Mouse (Mus musculus) hindbrain, embryonic 14.5 days (tissue): ENCODE data around the gene Trnp1. TPM values are rescaled to one million over a fixed set of nuclear protein-coding genes. Genes with fewer than 3 reads are reported as not detected.
"Not testable (repeated sequence)": the region's sequence is repeated elsewhere in the genome, so short reads cannot be mapped to it uniquely, and the experiment has no call there.

ENCODE experiments used
- ATAC-seq: fragments of 200-750 bp; cut with Nextera tagmentation; 2 replicates; pipeline ENCODE4 v1.8.0; 2017; ENCODE audit warnings: moderate number of reproducible peaks, mild to moderate bottlenecking, moderate TSS enrichment, moderate library complexity; ENCODE audit not compliant: low FRiP score
- DNase-seq: peaks from one replicate; pipeline ENCODE4 v3.0.0-alpha.2; 2015; ENCODE audit warnings: low spot score
- H3K27ac ChIP-seq: fragments of 300-500 bp; sonication (generic); 2 replicates; pipeline ENCODE4 v1.5.1; 2014; ENCODE audit warnings: mild to moderate bottlenecking, moderate library complexity
- H3K27me3 ChIP-seq: fragments of 300-500 bp; sonication (generic); 2 replicates; pipeline ENCODE4 v1.6.1; 2014; ENCODE audit warnings: mild to moderate bottlenecking, low read length, mixed read lengths; ENCODE audit not compliant: control insufficient read depth, insufficient read depth
- H3K36me3 ChIP-seq: fragments of 300-500 bp; sonication (generic); replicated peaks from 2 replicates; pipeline ENCODE4 v1.6.1; 2014; ENCODE audit not compliant: control insufficient read depth, insufficient read depth
- H3K4me1 ChIP-seq: fragments of 300-500 bp; sonication (generic); replicated peaks from 2 replicates; pipeline ENCODE4 v1.6.1; 2014; ENCODE audit warnings: antibody characterized with exemption, low read length, mixed read lengths; ENCODE audit not compliant: control insufficient read depth, insufficient read depth
- H3K4me2 ChIP-seq: fragments of 300-500 bp; sonication (generic); replicated peaks from 2 replicates; pipeline ENCODE4 v1.6.1; 2014; ENCODE audit warnings: mild to moderate bottlenecking, moderate library complexity
- H3K4me3 ChIP-seq: fragments of 300-500 bp; sonication (generic); replicated peaks from 2 replicates; pipeline ENCODE4 v1.5.1; 2014; ENCODE audit warnings: mild to moderate bottlenecking, low read length
- H3K9ac ChIP-seq: fragments of 300-500 bp; sonication (generic); 2 replicates; pipeline ENCODE4 v1.6.1; 2014
- H3K9me3 ChIP-seq: fragments of 300-500 bp; sonication (generic); 2 replicates; pipeline ENCODE4 v1.6.1; 2016; ENCODE audit warnings: low read length; ENCODE audit not compliant: control insufficient read depth
- WGBS: fragments of 180-500 bp; shearing (Covaris S2); extraction: QIAGEN DNeasy Blood & Tissue Kit; methylation state at CpG from one replicate; pipeline ENCODE4 v1.1.7; 2014; 5-methylcytosine and 5-hydroxymethylcytosine counted together
- polyA plus RNA-seq: library from polyadenylated mRNA; unstranded; fragments of >200 nt; fragmentation: Nextera tagmentation; extraction: Ambion mirVana; gene quantifications from 2 replicates; pipeline ENCODE4 v1.2.1, GENCODE M21; 2014

The Trnp1 gene
- polyA plus RNA-seq, 1 experiment from 2014 or later = 12.3 TPM

DNA sequence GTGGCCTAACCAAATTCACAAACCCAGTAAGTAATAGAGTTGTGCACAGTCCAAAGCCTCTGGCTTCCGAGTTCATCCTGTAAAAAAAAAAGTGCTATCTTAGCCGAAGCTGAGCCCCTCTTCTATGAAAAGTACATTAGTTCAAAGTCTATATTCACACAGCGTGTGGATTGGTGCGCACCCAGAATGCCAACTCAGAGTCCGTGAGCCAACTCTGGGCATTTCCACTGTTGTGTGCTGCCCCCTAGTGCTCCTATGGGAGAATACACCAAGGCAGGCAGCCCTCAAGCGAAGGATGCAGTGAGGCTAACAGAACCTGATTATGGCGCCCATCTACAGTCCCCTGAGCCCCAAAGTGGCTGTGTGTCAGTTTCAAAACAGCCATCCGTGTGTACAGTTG, 14.6 kb upstream of the Trnp1 start:
- no peaks in the 10 kb centered on the region for H3K36me3 ChIP-seq
- ATAC-seq = no peak
- H3K9ac ChIP-seq = no peak overlapping the region

GRCm38 (mm10) chr4:133512511-133512910, 14.2 kb upstream of the Trnp1 start:
- not testable (repeated sequence) for ATAC-seq, H3K9me3 ChIP-seq, H3K36me3 ChIP-seq, H3K4me1 ChIP-seq, H3K4me2 ChIP-seq, H3K27me3 ChIP-seq, DNase-seq, H3K4me3 ChIP-seq, H3K9ac ChIP-seq, H3K27ac ChIP-seq
- WGBS = 64% methylated on average over 4 of the region's 5 CpGs

More for the DNA sequence above, 14.6 kb upstream of the Trnp1 start:
- H3K27ac ChIP-seq = no peak overlapping the region
- peaks cover 13% of the 10 kb centered on the region for H3K27me3 ChIP-seq
- no peak overlapping the region for H3K4me2 ChIP-seq
- WGBS = 13% methylated on average over 8 of the region's 8 CpGs
- no peaks in the 10 kb centered on the region for H3K4me1 ChIP-seq
- H3K9me3 ChIP-seq = no peaks in the 10 kb centered on the region
- H3K4me3 ChIP-seq = no peak overlapping the region
- peak; percentile 79 for DNase-seq

- 0 out of 2 replicates have a peak, but pooled peaks cover 7% of the 10 kb centered on the region for H3K27me3 ChIP-seq
- no peak overlapping the region for H3K9ac ChIP-seq
- no peak overlapping the region for H3K4me2 ChIP-seq
- no peak overlapping the region for H3K27ac ChIP-seq
- H3K36me3 ChIP-seq = no peaks in the 10 kb centered on the region
- H3K4me3 ChIP-seq = no peak overlapping the region
- H3K4me1 ChIP-seq = no peaks in the 10 kb centered on the region
- whole genome bisulfite sequencing = 78% methylated on average over 5 of the region's 5 CpGs
- H3K9me3 ChIP-seq = no peaks in the 10 kb centered on the region
- DNase-seq (no peak), ATAC-seq (no peak)
These were observed 12.7 kb upstream of the Trnp1 start for GRCm38 (mm10) chr4:133511050-133511449.

GRCm38 (mm10) chr4:133508990-133509389, 10.6 kb upstream of the Trnp1 start:
- ATAC-seq (no peak), DNase-seq (no peak)
- no peak overlapping the region for H3K4me3 ChIP-seq
- 0 out of 2 replicates have a peak, but pooled peaks cover 20% of the 10 kb centered on the region for H3K27me3 ChIP-seq
- WGBS = 70% methylated on average over 7 of the region's 7 CpGs
- no peaks in the 10 kb centered on the region for H3K9me3 ChIP-seq
- no peak overlapping the region for H3K9ac ChIP-seq
- no peaks in the 10 kb centered on the region for H3K4me1 ChIP-seq
- no peak overlapping the region for H3K4me2 ChIP-seq
- no peaks in the 10 kb centered on the region for H3K36me3 ChIP-seq
- H3K27ac ChIP-seq = no peak overlapping the region

GRCm38 (mm10) chr4:133506573-133506972, 8.2 kb upstream of the Trnp1 start:
- Histone ChIP-seq H3K27me3 (peaks cover 28% of the 10 kb centered on the region; the same call in 1 of the 2 replicates), H3K36me3 (no peaks in the 10 kb centered on the region), H3K27ac (no peak overlapping the region), H3K4me1 (no peaks in the 10 kb centered on the region), H3K9me3 (no peaks in the 10 kb centered on the region), H3K4me3 (no peak overlapping the region), H3K4me2 (no peak overlapping the region), H3K9ac (no peak overlapping the region)
- 84% methylated on average over 5 of the region's 5 CpGs for WGBS
- ATAC-seq (no peak), DNase-seq (no peak)

- DNase-seq (no peak), ATAC-seq (no peak)
- Histone ChIP-seq H3K27me3 (peaks cover 43% of the 10 kb centered on the region), H3K4me3 (no peak overlapping the region), H3K9ac (no peak overlapping the region), H3K27ac (no peak overlapping the region), H3K4me1 (no peaks in the 10 kb centered on the region), H3K36me3 (no peaks in the 10 kb centered on the region), H3K4me2 (no peak overlapping the region), H3K9me3 (no peaks in the 10 kb centered on the region)
- WGBS = 67% methylated on average over 9 of the region's 9 CpGs
These were observed 6.6 kb upstream of the Trnp1 start for GRCm38 (mm10) chr4:133504755-133505485.

- no peak overlapping the region for H3K4me3 ChIP-seq
- H3K9ac ChIP-seq = no peak overlapping the region
- no peaks in the 10 kb centered on the region for H3K9me3 ChIP-seq
- peaks cover 50% of the 10 kb centered on the region for H3K27me3 ChIP-seq
- no peak overlapping the region for H3K27ac ChIP-seq
- ATAC-seq (no peak), DNase-seq (no peak)
- WGBS = 52% methylated on average over 5 of the region's 5 CpGs
- no peaks in the 10 kb centered on the region for H3K36me3 ChIP-seq
- no peaks in the 10 kb centered on the region for H3K4me1 ChIP-seq
- H3K4me2 ChIP-seq = no peak overlapping the region
These were observed 6.0 kb upstream of the Trnp1 start for GRCm38 (mm10) chr4:133504300-133504699.

GRCm38 (mm10) chr4:133501514-133501913, 3.2 kb upstream of the Trnp1 start:
- Histone ChIP-seq H3K27ac (no peak overlapping the region), H3K27me3 (peaks cover 67% of the 10 kb centered on the region), H3K36me3 (no peaks in the 10 kb centered on the region), H3K9ac (no peak overlapping the region), H3K4me3 (no peak overlapping the region), H3K9me3 (no peaks in the 10 kb centered on the region), H3K4me1 (peaks cover 13% of the 10 kb centered on the region; the same call in 1 of the 2 replicates), H3K4me2 (no peak overlapping the region)
- WGBS = 59% methylated on average over 7 of the region's 7 CpGs
- DNase-seq = no peak
- no peak for ATAC-seq

GRCm38 (mm10) chr4:133497461-133498159, 740 bp downstream of the Trnp1 start:
- peak; percentile 39 for ATAC-seq
- Histone ChIP-seq H3K27me3 (peaks cover 73% of the 10 kb centered on the region), H3K27ac (no peak overlapping the region), H3K36me3 (no peaks in the 10 kb centered on the region), H3K4me1 (peaks cover 13% of the 10 kb centered on the region; the same call in 1 of the 2 replicates), H3K9me3 (no peaks in the 10 kb centered on the region), H3K4me2 (peak overlapping the region; percentile 78), H3K4me3 (peak overlapping the region; percentile 48), H3K9ac (peak overlapping the region; percentile 69)
- DNase-seq = peak; percentile 50
- WGBS = under 1% methylated on average over 59 of the region's 70 CpGs
